Mouse (Mus musculus): ENCODE data around the gene Itpkb. TPM values are rescaled to one million over a fixed set of nuclear protein-coding genes. Genes with fewer than 3 reads are reported as not detected.

The Itpkb gene
- polyA plus RNA-seq, 1 experiment from 2014 or later = 8.3 TPM

DNA sequence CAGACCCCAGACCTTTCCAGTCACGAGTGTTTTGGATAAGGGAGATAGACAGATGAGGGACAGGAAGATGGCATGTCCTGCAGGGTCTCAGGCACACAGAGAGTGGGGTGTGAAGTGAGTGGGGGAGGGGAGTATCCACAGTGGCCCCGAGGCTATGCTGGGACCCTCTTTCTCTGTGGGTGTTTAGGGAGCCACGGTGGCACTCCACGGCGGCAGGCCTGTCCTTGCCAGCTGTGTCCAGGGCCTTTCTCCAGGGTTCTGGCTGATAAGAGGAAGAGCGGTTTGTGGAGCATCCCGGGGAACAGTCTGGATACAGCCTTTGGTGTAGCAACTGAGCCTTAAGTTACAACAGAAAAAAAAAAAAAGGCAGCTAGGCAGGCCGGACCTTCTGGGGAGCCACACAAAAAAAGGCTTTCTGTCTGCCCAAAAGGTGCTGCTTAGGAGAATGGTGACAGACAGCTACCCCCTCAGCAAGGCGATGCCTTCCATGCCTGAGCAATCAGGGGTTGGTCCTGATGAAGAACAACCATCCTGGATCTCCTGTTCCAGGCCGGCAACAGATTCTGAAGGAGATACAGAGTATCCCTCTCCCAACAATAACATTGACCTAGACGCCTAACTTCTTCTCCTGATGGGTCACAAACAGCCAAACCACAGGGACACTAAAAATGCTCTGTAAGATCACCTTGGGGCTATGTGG lies 76.2 kb downstream of the Itpkb start:
- no peaks in the 10 kb centered on the region for H3K27me3 ChIP-seq (ENCODE audit: insufficient read depth, low read length)
- H3K4me2 ChIP-seq (replicated peaks; ENCODE audit: low read depth, low read length) = no peak overlapping the region
- H3K4me3 ChIP-seq (ENCODE audit: low read length) = no peak overlapping the region
- no peak overlapping the region for H3K9ac ChIP-seq (replicated peaks; ENCODE audit: low read length)
- H3K9me3 ChIP-seq (ENCODE audit: low read length) = no peaks in the 10 kb centered on the region
- H3K27ac ChIP-seq (ENCODE audit: low read length) = peak overlapping the region; percentile 35; the same call in 1 of the 2 replicates
- peaks cover 72% of the 10 kb centered on the region for H3K4me1 ChIP-seq (ENCODE audit: insufficient read depth, low read length)
- no peak for ATAC-seq (ENCODE audit: low FRiP score, low TSS enrichment)
- WGBS = 68% methylated on average over 11 of the region's 11 CpGs
- H3K36me3 ChIP-seq (ENCODE audit: insufficient read depth, low read length) = no peaks in the 10 kb centered on the region

DNA sequence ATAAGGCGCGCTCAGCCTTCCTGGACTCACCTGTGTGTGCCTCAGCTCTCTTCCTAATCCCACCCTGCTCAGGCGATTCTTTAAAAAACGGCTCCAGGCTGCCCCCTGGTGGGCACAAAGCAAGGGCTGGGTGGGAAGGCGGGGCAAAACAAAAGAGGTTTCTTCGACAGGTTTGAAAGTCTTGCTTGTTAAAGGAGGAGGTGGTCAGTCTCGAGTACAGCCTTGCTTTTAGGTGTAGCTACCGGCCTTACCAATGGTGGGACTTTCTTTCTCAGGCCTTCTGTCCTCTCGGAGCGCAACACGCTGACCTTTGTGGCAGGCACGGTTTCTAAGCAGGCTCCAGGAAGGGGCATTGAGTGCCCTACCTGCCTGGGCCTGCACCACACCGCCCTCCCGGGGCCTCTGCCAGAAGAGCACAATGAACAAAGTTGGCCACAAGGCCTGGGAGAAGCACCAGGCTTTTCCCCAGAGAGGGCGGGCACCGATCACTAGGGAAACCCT lies 76.9 kb downstream of the Itpkb start:
- H3K4me1 ChIP-seq (ENCODE audit: insufficient read depth, low read length) = peaks cover 72% of the 10 kb centered on the region
- ATAC-seq (ENCODE audit: low FRiP score, low TSS enrichment) = peak; percentile 69
- peak overlapping the region; percentile 60 for H3K9ac ChIP-seq (replicated peaks; ENCODE audit: low read length)
- H3K4me3 ChIP-seq (ENCODE audit: low read length) = peak overlapping the region; percentile 18; the same call in 1 of the 2 replicates
- H3K36me3 ChIP-seq (ENCODE audit: insufficient read depth, low read length) = no peaks in the 10 kb centered on the region
- no peaks in the 10 kb centered on the region for H3K27me3 ChIP-seq (ENCODE audit: insufficient read depth, low read length)
- no peaks in the 10 kb centered on the region for H3K9me3 ChIP-seq (ENCODE audit: low read length)
- 13% methylated on average over 16 of the region's 16 CpGs for WGBS
- peak overlapping the region; percentile 48 for H3K4me2 ChIP-seq (replicated peaks; ENCODE audit: low read depth, low read length)
- peak overlapping the region; percentile 83 for H3K27ac ChIP-seq (ENCODE audit: low read length)

DNA sequence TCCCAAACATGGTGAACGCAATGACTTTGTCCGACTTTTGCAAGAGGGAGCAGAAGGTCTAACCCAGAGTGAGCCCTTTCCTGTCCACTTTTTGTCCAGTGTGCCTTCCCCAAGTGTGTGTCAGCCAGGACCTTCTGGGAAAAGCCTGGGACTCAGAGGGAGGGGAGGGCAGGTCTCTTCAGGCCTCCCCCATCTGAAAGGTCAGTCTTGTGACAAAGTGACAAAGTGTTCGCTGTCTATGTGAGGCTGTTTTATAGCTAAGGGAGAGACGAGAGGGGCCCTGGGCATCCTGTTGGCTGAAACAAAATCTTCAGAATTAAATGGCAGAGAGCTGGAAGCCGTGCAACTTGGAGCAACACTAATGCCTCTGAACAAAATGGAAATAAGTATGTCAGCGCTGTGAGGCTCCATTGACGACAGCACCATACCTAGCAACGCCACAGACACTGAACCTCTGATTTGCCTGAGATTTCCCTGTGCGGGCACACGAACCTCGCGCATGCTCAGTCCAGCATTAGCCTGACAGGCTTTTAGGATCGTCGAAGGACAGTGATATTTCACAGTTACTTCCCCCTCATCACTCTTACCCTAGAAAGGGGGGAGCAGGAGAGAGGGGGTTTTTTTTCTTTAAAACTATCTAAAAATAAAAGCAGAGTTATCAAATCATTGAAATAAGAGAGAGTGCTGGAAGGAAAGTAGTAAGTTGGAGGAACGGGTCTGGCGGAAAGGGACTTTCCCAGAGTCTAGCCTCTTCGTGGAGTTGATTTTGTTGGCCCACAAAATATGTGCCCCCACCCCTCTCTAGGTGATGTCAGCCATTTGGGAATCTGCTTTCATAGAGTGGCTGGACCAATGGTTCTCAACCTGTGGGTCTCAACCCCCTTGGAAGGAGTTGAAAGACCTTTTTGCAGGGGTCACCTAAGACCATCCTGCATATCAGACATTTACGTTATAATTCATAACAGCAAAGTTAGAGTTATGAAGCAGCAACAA lies 77.7 kb downstream of the Itpkb start:
- Histone ChIP-seq H3K27ac (ENCODE audit: low read length) (peak overlapping the region; percentile 83), H3K9ac (replicated peaks; ENCODE audit: low read length) (no peak overlapping the region)

DNA sequence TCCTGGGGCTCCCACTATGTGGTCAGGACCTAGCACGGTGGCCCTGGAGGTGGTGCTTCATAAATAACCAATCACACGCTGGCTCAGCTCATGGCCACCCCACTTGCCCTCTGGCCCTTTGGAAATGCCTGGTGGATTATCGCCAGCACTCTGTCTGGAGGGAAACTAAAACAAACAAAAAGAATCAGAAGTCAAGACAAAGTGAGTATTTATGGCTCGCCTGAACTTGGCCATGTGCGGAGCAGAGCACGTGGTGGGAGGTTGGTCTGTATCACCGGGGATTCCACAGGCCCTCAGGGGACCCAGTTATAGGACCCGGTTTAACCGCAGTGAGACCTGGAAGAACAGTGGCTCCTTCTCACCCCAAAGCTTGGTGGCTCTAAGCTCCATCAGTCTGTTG lies 78.5 kb downstream of the Itpkb start:
- no peak for ATAC-seq (ENCODE audit: low FRiP score, low TSS enrichment)

More for the DNA sequence above, 77.7 kb downstream of the Itpkb start:
- Histone ChIP-seq H3K4me2 (replicated peaks; ENCODE audit: low read depth, low read length) (peak overlapping the region; percentile 48; the same call in 1 of the 2 replicates), H3K36me3 (ENCODE audit: insufficient read depth, low read length) (no peaks in the 10 kb centered on the region), H3K9me3 (ENCODE audit: low read length) (no peaks in the 10 kb centered on the region), H3K4me3 (ENCODE audit: low read length) (no peak overlapping the region), H3K4me1 (ENCODE audit: insufficient read depth, low read length) (peaks cover 66% of the 10 kb centered on the region), H3K27me3 (ENCODE audit: insufficient read depth, low read length) (no peaks in the 10 kb centered on the region)
- 0 out of 2 replicates have a peak, but pooled peaks have one; percentile 3 for ATAC-seq (ENCODE audit: low FRiP score, low TSS enrichment)
- WGBS = 37% methylated on average over 18 of the region's 18 CpGs

DNA sequence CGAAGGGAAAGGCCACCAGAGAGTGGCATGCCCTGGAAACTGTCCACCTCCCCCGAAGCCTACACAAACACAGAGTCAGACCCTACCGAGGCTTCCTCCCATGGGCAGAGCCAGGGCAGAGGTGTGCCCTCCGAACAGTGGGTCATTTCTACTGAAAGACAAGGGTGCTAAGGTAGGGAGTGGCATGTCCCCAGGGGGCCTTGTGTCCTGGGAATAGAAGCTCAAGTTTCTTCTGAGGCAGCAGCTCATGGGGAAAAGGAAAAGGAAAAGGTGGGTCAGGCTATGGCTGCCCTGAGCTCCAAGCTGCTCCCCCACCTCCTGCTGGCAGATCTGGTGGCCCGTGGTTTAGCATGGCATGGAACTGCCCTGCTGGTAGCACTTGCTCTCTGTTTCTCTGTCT lies 79.5 kb downstream of the Itpkb start:
- no peaks in the 10 kb centered on the region for H3K36me3 ChIP-seq (ENCODE audit: insufficient read depth, low read length)
- H3K27ac ChIP-seq (ENCODE audit: low read length) = no peak overlapping the region
- H3K27me3 ChIP-seq (ENCODE audit: insufficient read depth, low read length) = no peaks in the 10 kb centered on the region
- no peaks in the 10 kb centered on the region for H3K9me3 ChIP-seq (ENCODE audit: low read length)
- WGBS = 46% methylated on average over 5 of the region's 5 CpGs
- H3K4me2 ChIP-seq (replicated peaks; ENCODE audit: low read depth, low read length) = no peak overlapping the region
- ATAC-seq (ENCODE audit: low FRiP score, low TSS enrichment) = no peak
- H3K4me3 ChIP-seq (ENCODE audit: low read length) = no peak overlapping the region
- H3K9ac ChIP-seq (replicated peaks; ENCODE audit: low read length) = no peak overlapping the region
- peaks cover 50% of the 10 kb centered on the region for H3K4me1 ChIP-seq (ENCODE audit: insufficient read depth, low read length)

More for the DNA sequence above, 78.5 kb downstream of the Itpkb start:
- 18% methylated on average over 9 of the region's 9 CpGs for WGBS
- Histone ChIP-seq H3K27ac (ENCODE audit: low read length) (no peak overlapping the region), H3K36me3 (ENCODE audit: insufficient read depth, low read length) (no peaks in the 10 kb centered on the region), H3K9me3 (ENCODE audit: low read length) (no peaks in the 10 kb centered on the region), H3K4me2 (replicated peaks; ENCODE audit: low read depth, low read length) (no peak overlapping the region), H3K4me3 (ENCODE audit: low read length) (no peak overlapping the region), H3K4me1 (ENCODE audit: insufficient read depth, low read length) (peaks cover 58% of the 10 kb centered on the region), H3K27me3 (ENCODE audit: insufficient read depth, low read length) (no peaks in the 10 kb centered on the region), H3K9ac (replicated peaks; ENCODE audit: low read length) (no peak overlapping the region)

DNA sequence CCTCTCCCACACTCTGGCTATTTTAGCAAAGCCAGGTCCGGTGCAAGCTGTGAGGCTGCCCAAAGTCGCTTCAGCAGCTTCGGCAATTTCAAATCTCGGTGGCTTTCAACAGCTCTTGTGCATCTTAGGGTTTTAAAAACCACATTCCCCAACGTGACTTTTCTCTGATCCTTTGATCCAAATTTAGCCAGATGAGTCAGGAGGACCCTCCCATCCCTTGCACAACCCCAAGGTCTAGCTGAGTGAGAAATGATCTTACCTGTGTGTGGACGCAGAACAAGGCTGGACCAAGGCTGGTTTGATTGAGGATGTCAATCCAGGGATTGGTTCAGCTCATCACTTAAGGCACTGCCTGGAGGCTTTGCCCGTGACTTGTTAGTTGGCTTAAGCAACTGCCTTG lies 80.0 kb downstream of the Itpkb start:
- H3K4me1 ChIP-seq (ENCODE audit: insufficient read depth, low read length) = peaks cover 47% of the 10 kb centered on the region
- no peak for ATAC-seq (ENCODE audit: low FRiP score, low TSS enrichment)
- H3K27me3 ChIP-seq (ENCODE audit: insufficient read depth, low read length) = no peaks in the 10 kb centered on the region
- H3K36me3 ChIP-seq (ENCODE audit: insufficient read depth, low read length) = no peaks in the 10 kb centered on the region
- H3K9ac ChIP-seq (replicated peaks; ENCODE audit: low read length) = 0 out of 2 replicates have a peak overlapping the region, but pooled peaks have one; percentile 15
- no peak overlapping the region for H3K27ac ChIP-seq (ENCODE audit: low read length)
- H3K9me3 ChIP-seq (ENCODE audit: low read length) = no peaks in the 10 kb centered on the region
- H3K4me2 ChIP-seq (replicated peaks; ENCODE audit: low read depth, low read length) = no peak overlapping the region
- 69% methylated on average over 7 of the region's 7 CpGs for WGBS
- H3K4me3 ChIP-seq (ENCODE audit: low read length) = no peak overlapping the region

DNA sequence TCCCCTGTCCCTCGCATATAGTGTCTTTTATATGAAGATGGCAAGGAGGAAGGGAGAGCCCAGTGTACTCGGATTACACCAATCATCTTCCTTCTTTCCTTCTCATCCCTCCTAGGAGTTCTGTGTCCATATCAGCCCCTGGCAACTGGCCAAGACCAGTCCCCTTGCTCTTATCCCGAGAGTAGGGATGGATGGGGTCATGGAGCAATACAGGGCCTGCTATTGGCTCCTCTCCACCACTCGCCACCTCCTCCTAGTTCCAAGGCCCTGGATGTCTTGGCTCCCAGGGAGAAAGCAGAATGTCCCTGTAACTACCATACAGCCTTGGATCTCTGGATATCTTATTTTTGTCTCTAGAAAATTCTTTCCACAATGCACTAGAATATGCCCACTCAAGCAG lies 84.8 kb downstream of the Itpkb start:
- H3K4me2 ChIP-seq (replicated peaks; ENCODE audit: low read depth, low read length) = no peak overlapping the region
- WGBS = 44% methylated on average over 4 of the region's 4 CpGs
- no peak overlapping the region for H3K4me3 ChIP-seq (ENCODE audit: low read length)
- no peak overlapping the region for H3K27ac ChIP-seq (ENCODE audit: low read length)
- no peak overlapping the region for H3K9ac ChIP-seq (replicated peaks; ENCODE audit: low read length)
- ATAC-seq (ENCODE audit: low FRiP score, low TSS enrichment) = no peak
- H3K27me3 ChIP-seq (ENCODE audit: insufficient read depth, low read length) = no peaks in the 10 kb centered on the region
- H3K4me1 ChIP-seq (ENCODE audit: insufficient read depth, low read length) = peaks cover 17% of the 10 kb centered on the region; the same call in 1 of the 2 replicates
- H3K36me3 ChIP-seq (ENCODE audit: insufficient read depth, low read length) = peaks cover 17% of the 10 kb centered on the region; the same call in 1 of the 2 replicates
- H3K9me3 ChIP-seq (ENCODE audit: low read length) = no peaks in the 10 kb centered on the region

DNA sequence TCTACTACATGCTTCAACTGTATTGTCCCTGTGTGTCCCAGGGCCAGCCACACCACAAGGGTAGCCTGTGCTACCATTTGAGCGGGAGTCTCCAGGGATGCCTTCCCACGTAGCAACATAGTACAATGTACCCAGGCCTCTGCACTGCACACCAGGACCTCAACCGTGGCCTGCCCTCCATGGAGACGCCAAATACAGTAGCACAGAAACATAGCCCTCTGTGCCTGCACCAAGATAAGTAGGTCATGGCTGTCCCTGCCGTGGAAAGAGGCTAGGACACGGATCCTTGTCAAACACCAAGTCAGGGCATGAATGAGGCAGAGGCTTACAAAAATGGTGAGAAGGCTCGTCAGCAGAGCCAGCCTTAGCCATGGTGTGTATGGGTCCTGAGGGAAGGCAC lies 85.6 kb downstream of the Itpkb start:
- H3K27me3 ChIP-seq (ENCODE audit: insufficient read depth, low read length) = no peaks in the 10 kb centered on the region
- peaks cover 17% of the 10 kb centered on the region; the same call in 1 of the 2 replicates for H3K36me3 ChIP-seq (ENCODE audit: insufficient read depth, low read length)
- 93% methylated on average over 7 of the region's 7 CpGs for WGBS
- no peak overlapping the region for H3K4me3 ChIP-seq (ENCODE audit: low read length)
- H3K4me2 ChIP-seq (replicated peaks; ENCODE audit: low read depth, low read length) = no peak overlapping the region
- no peak overlapping the region for H3K9ac ChIP-seq (replicated peaks; ENCODE audit: low read length)
- peaks cover 19% of the 10 kb centered on the region for H3K4me1 ChIP-seq (ENCODE audit: insufficient read depth, low read length)
- no peak overlapping the region for H3K27ac ChIP-seq (ENCODE audit: low read length)
- no peaks in the 10 kb centered on the region for H3K9me3 ChIP-seq (ENCODE audit: low read length)
- ATAC-seq (ENCODE audit: low FRiP score, low TSS enrichment) = no peak

DNA sequence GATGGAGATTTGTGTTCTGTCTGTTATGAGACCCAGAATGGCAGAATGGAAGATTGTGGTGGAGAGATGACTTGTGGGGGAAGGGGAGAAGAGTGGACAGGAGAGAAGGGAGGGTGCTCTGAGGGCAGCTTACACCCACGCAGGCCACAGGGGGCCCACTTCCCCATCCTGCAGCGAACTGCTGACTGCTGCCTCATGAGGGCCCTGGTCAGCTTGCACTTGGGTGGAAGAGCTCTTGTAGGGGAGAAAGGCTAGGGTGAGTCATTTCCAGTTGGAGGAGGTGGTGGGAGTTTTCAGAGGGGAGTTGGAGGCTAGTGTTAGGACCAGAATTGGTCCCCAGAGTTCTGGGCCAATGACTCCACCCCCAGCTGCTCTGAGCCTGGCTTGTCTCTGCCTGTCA lies 86.8 kb downstream of the Itpkb start:
- Histone ChIP-seq H3K27ac (ENCODE audit: low read length) (no peak overlapping the region), H3K9me3 (ENCODE audit: low read length) (no peaks in the 10 kb centered on the region), H3K4me2 (replicated peaks; ENCODE audit: low read depth, low read length) (no peak overlapping the region), H3K4me3 (ENCODE audit: low read length) (no peak overlapping the region), H3K9ac (replicated peaks; ENCODE audit: low read length) (no peak overlapping the region), H3K27me3 (ENCODE audit: insufficient read depth, low read length) (no peaks in the 10 kb centered on the region), H3K4me1 (ENCODE audit: insufficient read depth, low read length) (peaks cover 32% of the 10 kb centered on the region), H3K36me3 (ENCODE audit: insufficient read depth, low read length) (peaks cover 17% of the 10 kb centered on the region; the same call in 1 of the 2 replicates)
- 28% methylated on average over 2 of the region's 2 CpGs for WGBS
- no peak for ATAC-seq (ENCODE audit: low FRiP score, low TSS enrichment)
